Mouse (Mus musculus): Measurements from ENCODE around the gene Fbxo28. TPM values are rescaled to one million over a fixed set of nuclear protein-coding genes. Genes with fewer than 3 reads are reported as not detected.
"Not testable (repeated sequence)": the region's sequence is repeated elsewhere in the genome, so short reads cannot be mapped to it uniquely, and the experiment has no call there.

The Fbxo28 gene
- polyA plus RNA-seq, 1 experiment from 2014 or later, result 40.4 TPM

DNA sequence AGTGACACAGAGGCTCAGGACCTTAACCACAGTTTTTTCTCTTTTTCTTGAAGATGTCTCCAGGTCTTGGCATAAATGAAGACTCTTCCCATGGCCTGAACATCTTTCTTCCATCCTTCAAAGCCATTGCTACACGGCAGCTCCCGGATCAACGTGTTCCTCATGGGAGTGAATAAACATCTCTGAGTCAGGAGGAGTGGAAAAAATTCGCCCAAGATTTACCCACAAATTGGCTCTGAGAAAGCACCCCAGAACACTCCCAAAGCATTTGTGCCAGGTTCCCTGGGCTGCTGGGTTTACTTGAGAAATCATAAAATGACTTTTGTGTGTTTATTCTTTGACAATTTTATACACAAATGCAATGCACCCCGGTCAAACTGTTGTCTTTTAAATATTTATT, 38.5 kb downstream of the Fbxo28 start:
- ATAC-seq (ENCODE audit: low read depth), result no peak
- WGBS, result 96% methylated on average over 5 of the region's 5 CpGs
- H3K27ac ChIP-seq (ENCODE audit: low read depth, low read length), result no peak overlapping the region
- no peak overlapping the region for H3K9ac ChIP-seq (replicated peaks; ENCODE audit: low read depth, low read length)
- no peak overlapping the region for H3K4me3 ChIP-seq (ENCODE audit: low read depth, low read length)
- no peaks in the 10 kb centered on the region for H3K9me3 ChIP-seq (ENCODE audit: control insufficient read depth, low read length)
- no peaks in the 10 kb centered on the region for H3K27me3 ChIP-seq (ENCODE audit: control insufficient read depth, insufficient read depth, low read length)
- H3K4me2 ChIP-seq (ENCODE audit: low read depth, low read length), result no peak overlapping the region
- H3K4me1 ChIP-seq (ENCODE audit: control insufficient read depth, insufficient read depth, low read length), result no peaks in the 10 kb centered on the region
- H3K36me3 ChIP-seq (ENCODE audit: control insufficient read depth, insufficient read depth, low read length), result no peaks in the 10 kb centered on the region

DNA sequence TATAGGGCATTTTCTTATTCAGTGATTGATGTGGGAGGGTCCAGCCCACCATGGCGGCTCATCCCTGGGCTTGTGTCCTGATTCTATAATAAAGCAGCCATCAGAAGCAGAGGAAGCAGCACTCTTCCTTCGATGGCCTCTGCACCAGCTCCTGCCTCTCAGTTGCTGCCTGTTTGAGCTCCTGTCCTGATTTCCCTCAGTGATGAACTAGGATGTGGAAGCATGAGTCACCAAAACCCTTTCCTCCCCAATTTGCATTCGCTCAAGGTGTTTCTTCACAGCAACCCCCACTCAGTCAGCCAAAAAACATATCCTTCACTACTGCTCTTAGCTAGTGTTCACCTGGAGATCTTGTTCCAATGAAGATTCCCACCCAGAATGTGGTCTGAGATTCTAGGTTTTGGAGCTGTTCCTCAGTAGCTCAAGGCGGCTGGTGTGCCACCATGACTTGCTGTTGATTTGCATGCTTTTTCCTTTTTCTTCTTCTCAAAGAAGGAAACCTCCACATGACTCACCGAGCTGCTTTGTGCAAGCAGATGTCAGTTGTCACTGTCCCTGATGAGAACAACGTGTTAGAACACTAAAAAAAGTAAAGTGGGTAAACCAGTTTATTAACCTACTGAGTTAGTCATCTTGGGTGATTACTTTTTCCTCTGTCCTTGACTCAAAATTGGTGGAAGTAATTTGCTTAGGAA, 39.1 kb downstream of the Fbxo28 start:
- Histone ChIP-seq H3K27ac (ENCODE audit: low read depth, low read length) (no peak overlapping the region), H3K4me3 (ENCODE audit: low read depth, low read length) (no peak overlapping the region), H3K9ac (replicated peaks; ENCODE audit: low read depth, low read length) (no peak overlapping the region), H3K27me3 (ENCODE audit: control insufficient read depth, insufficient read depth, low read length) (no peaks in the 10 kb centered on the region), H3K4me1 (ENCODE audit: control insufficient read depth, insufficient read depth, low read length) (no peaks in the 10 kb centered on the region), H3K36me3 (ENCODE audit: control insufficient read depth, insufficient read depth, low read length) (no peaks in the 10 kb centered on the region), H3K4me2 (ENCODE audit: low read depth, low read length) (no peak overlapping the region), H3K9me3 (ENCODE audit: control insufficient read depth, low read length) (no peaks in the 10 kb centered on the region)
- no peak for ATAC-seq (ENCODE audit: low read depth)
- 91% methylated on average over 6 of the region's 6 CpGs for WGBS

- Histone ChIP-seq H3K9ac (replicated peaks; ENCODE audit: low read depth, low read length) (no peak overlapping the region), H3K4me1 (ENCODE audit: control insufficient read depth, insufficient read depth, low read length) (no peaks in the 10 kb centered on the region), H3K4me2 (ENCODE audit: low read depth, low read length) (no peak overlapping the region), H3K27me3 (ENCODE audit: control insufficient read depth, insufficient read depth, low read length) (no peaks in the 10 kb centered on the region), H3K36me3 (ENCODE audit: control insufficient read depth, insufficient read depth, low read length) (no peaks in the 10 kb centered on the region), H3K27ac (ENCODE audit: low read depth, low read length) (no peak overlapping the region), H3K4me3 (ENCODE audit: low read depth, low read length) (no peak overlapping the region), H3K9me3 (ENCODE audit: control insufficient read depth, low read length) (no peaks in the 10 kb centered on the region; the same call in 1 of the 2 replicates)
- WGBS, result 92% methylated on average over 5 of the region's 5 CpGs
- ATAC-seq (ENCODE audit: low read depth), result no peak
These were observed 43.6 kb downstream of the Fbxo28 start for GRCm38 (mm10) chr1:182297821-182298220.

- Histone ChIP-seq H3K9me3 (ENCODE audit: control insufficient read depth, low read length) (no peaks in the 10 kb centered on the region; the same call in 1 of the 2 replicates), H3K9ac (replicated peaks; ENCODE audit: low read depth, low read length) (no peak overlapping the region), H3K4me1 (ENCODE audit: control insufficient read depth, insufficient read depth, low read length) (no peaks in the 10 kb centered on the region), H3K27ac (ENCODE audit: low read depth, low read length) (no peak overlapping the region), H3K4me2 (ENCODE audit: low read depth, low read length) (no peak overlapping the region), H3K4me3 (ENCODE audit: low read depth, low read length) (no peak overlapping the region), H3K27me3 (ENCODE audit: control insufficient read depth, insufficient read depth, low read length) (no peaks in the 10 kb centered on the region), H3K36me3 (ENCODE audit: control insufficient read depth, insufficient read depth, low read length) (no peaks in the 10 kb centered on the region)
- WGBS, result 27% methylated on average over 3 of the region's 3 CpGs
- ATAC-seq (ENCODE audit: low read depth), result no peak
These were observed 44.2 kb downstream of the Fbxo28 start for GRCm38 (mm10) chr1:182297246-182297645.

DNA sequence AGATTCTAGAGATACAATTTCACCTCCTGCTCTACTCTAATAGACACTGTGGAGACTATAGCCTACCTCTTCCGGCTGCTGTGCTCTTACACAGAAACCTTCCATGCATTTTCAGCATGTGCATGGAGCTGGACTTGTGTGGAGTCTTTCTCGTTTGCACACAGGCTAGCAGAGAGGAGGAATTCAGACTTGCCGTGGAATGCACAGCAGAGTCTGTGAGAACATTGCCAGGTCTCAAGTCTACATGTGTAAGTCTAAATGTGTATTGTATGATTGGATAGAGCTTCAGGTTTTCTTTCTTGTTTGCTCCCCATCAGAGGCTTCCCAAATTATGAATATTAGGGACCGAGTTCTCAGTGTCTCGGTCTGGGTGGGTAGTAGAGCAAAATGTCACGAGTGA, 44.6 kb downstream of the Fbxo28 start:
- H3K4me3 ChIP-seq (ENCODE audit: low read depth, low read length), result no peak overlapping the region
- no peaks in the 10 kb centered on the region for H3K27me3 ChIP-seq (ENCODE audit: control insufficient read depth, insufficient read depth, low read length)
- H3K36me3 ChIP-seq (ENCODE audit: control insufficient read depth, insufficient read depth, low read length), result no peaks in the 10 kb centered on the region
- no peak overlapping the region for H3K4me2 ChIP-seq (ENCODE audit: low read depth, low read length)
- no peaks in the 10 kb centered on the region; the same call in 1 of the 2 replicates for H3K9me3 ChIP-seq (ENCODE audit: control insufficient read depth, low read length)
- no peak for ATAC-seq (ENCODE audit: low read depth)
- 71% methylated on average over 6 of the region's 6 CpGs for WGBS
- H3K9ac ChIP-seq (replicated peaks; ENCODE audit: low read depth, low read length), result no peak overlapping the region
- no peak overlapping the region for H3K27ac ChIP-seq (ENCODE audit: low read depth, low read length)
- no peaks in the 10 kb centered on the region for H3K4me1 ChIP-seq (ENCODE audit: control insufficient read depth, insufficient read depth, low read length)

GRCm38 (mm10) chr1:182296141-182296540, 45.3 kb downstream of the Fbxo28 start:
- ATAC-seq (ENCODE audit: low read depth), result no peak
- Histone ChIP-seq H3K4me3 (ENCODE audit: low read depth, low read length) (no peak overlapping the region), H3K4me1 (ENCODE audit: control insufficient read depth, insufficient read depth, low read length) (no peaks in the 10 kb centered on the region), H3K27me3 (ENCODE audit: control insufficient read depth, insufficient read depth, low read length) (no peaks in the 10 kb centered on the region), H3K9me3 (ENCODE audit: control insufficient read depth, low read length) (no peaks in the 10 kb centered on the region; the same call in 1 of the 2 replicates), H3K9ac (replicated peaks; ENCODE audit: low read depth, low read length) (no peak overlapping the region), H3K27ac (ENCODE audit: low read depth, low read length) (no peak overlapping the region), H3K36me3 (ENCODE audit: control insufficient read depth, insufficient read depth, low read length) (no peaks in the 10 kb centered on the region), H3K4me2 (ENCODE audit: low read depth, low read length) (no peak overlapping the region)
- 95% methylated on average over 6 of the region's 6 CpGs for WGBS

GRCm38 (mm10) chr1:182292291-182292690, 49.1 kb downstream of the Fbxo28 start:
- H3K4me1 ChIP-seq (ENCODE audit: control insufficient read depth, insufficient read depth, low read length), result no peaks in the 10 kb centered on the region
- no peak for ATAC-seq (ENCODE audit: low read depth)
- no peaks in the 10 kb centered on the region for H3K27me3 ChIP-seq (ENCODE audit: control insufficient read depth, insufficient read depth, low read length)
- H3K9ac ChIP-seq (replicated peaks; ENCODE audit: low read depth, low read length), result no peak overlapping the region
- H3K27ac ChIP-seq (ENCODE audit: low read depth, low read length), result no peak overlapping the region
- H3K4me2 ChIP-seq (ENCODE audit: low read depth, low read length), result no peak overlapping the region
- 82% methylated on average over 4 of the region's 4 CpGs for WGBS
- no peaks in the 10 kb centered on the region; the same call in 1 of the 2 replicates for H3K9me3 ChIP-seq (ENCODE audit: control insufficient read depth, low read length)
- H3K36me3 ChIP-seq (ENCODE audit: control insufficient read depth, insufficient read depth, low read length), result no peaks in the 10 kb centered on the region
- no peak overlapping the region for H3K4me3 ChIP-seq (ENCODE audit: low read depth, low read length)

GRCm38 (mm10) chr1:182290741-182291140, 50.7 kb downstream of the Fbxo28 start:
- H3K4me3 ChIP-seq (ENCODE audit: low read depth, low read length); H3K27me3 ChIP-seq (ENCODE audit: control insufficient read depth, insufficient read depth, low read length); H3K9ac ChIP-seq (replicated peaks; ENCODE audit: low read depth, low read length); H3K9me3 ChIP-seq (ENCODE audit: control insufficient read depth, low read length); H3K27ac ChIP-seq (ENCODE audit: low read depth, low read length); ATAC-seq (ENCODE audit: low read depth); H3K36me3 ChIP-seq (ENCODE audit: control insufficient read depth, insufficient read depth, low read length); H3K4me1 ChIP-seq (ENCODE audit: control insufficient read depth, insufficient read depth, low read length); H3K4me2 ChIP-seq (ENCODE audit: low read depth, low read length): not testable (repeated sequence)
- WGBS, result 90% methylated on average over 3 of the region's 3 CpGs

DNA sequence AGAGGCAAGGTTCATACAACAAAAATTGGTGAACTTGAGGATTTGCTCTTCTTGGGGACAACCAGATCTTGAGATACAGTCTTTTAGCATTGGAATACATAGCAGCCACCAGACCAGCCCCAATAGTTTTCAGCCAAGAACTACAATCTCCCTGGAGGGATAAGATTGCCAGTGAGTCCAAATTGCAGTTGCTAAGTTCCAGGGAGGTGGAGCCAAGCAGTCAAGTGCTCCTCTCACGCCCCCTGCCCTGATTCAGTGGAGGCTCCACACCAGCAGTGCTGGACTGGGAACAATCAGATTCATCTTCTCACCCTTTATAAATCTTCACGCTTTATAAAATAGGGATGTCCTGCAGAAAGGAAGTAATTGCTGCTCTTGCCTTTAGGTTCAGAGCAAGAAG, 51.6 kb downstream of the Fbxo28 start:
- Histone ChIP-seq H3K4me2 (ENCODE audit: low read depth, low read length) (no peak overlapping the region), H3K9me3 (ENCODE audit: control insufficient read depth, low read length) (no peaks in the 10 kb centered on the region; the same call in 1 of the 2 replicates), H3K4me1 (ENCODE audit: control insufficient read depth, insufficient read depth, low read length) (no peaks in the 10 kb centered on the region), H3K9ac (replicated peaks; ENCODE audit: low read depth, low read length) (no peak overlapping the region), H3K27ac (ENCODE audit: low read depth, low read length) (no peak overlapping the region), H3K36me3 (ENCODE audit: control insufficient read depth, insufficient read depth, low read length) (no peaks in the 10 kb centered on the region), H3K27me3 (ENCODE audit: control insufficient read depth, insufficient read depth, low read length) (no peaks in the 10 kb centered on the region), H3K4me3 (ENCODE audit: low read depth, low read length) (no peak overlapping the region)
- no peak for ATAC-seq (ENCODE audit: low read depth)
- WGBS, result 59% methylated on average over 2 of the region's 2 CpGs

All from neural tube, embryonic 14.5 days (tissue).